Mouse (Mus musculus): ENCODE measurements around the gene Morf4l1.

GRCm38 (mm10) chr9:90115308-90115700, 730 bp upstream of the Morf4l1 start:
- TF ChIP-seq CTCF (IDR thresholded peaks at IDR 0.05; ENCODE audit: control insufficient read depth, insufficient read depth, insufficient replicate concordance, low read depth, low read length) (no peak), POLR2A (IDR thresholded peaks at IDR 0.05; ENCODE audit: control insufficient read depth, low read depth, low read length) (no peak)
